Mouse (Mus musculus): ENCODE results near the gene Gm21679. TPM values are rescaled to one million over a fixed set of nuclear protein-coding genes. Genes with fewer than 3 reads are reported as not detected.
"Not testable (repeated sequence)": the region's sequence is repeated elsewhere in the genome, so short reads cannot be mapped to it uniquely, and the experiment has no call there.

Gene Gm21679
- not detected in 2 replicates for polyA plus RNA-seq (2012; rRNA removed)

- H3K4me1 ChIP-seq (ENCODE audit: control insufficient read depth, insufficient read depth, insufficient read length, low read length); H3K4me3 ChIP-seq (ENCODE audit: low read depth, low read length); H3K36me3 ChIP-seq (ENCODE audit: control insufficient read depth, insufficient read depth, low read length); H3K27me3 ChIP-seq (ENCODE audit: control insufficient read depth, insufficient read depth, low read length); H3K27ac ChIP-seq (ENCODE audit: insufficient read depth, low read depth, low read length): not testable (repeated sequence)
- WGBS = no CpG with 5 or more reads among the region's 3 CpGs
These were observed at the start of gene Gm21679 for GRCm38 (mm10) chrY:29683270-29683669. Gene Gm21679 (minus strand): TSS chrY:29683370.
